Mouse (Mus musculus): ENCODE measurements at regions not wholly inside any gene's neighbourhood (a gene's known extent, or its start where the extent isn't known, plus 50 kb on each side); places are given as distances from the start of the nearest gene placed in this dataset.

- ChIA-PET CTCF (interaction anchor here in 1 of 4 experiments (0.5 kb wide), 1 partner anchor 50 kb away, joined by 3 read pairs; no protein-coding TSS in a partner anchor), POLR2A (interaction anchor here in 1 of 4 experiments (1.1 kb wide), 1 partner anchor 8 kb away, joined by 4 read pairs; no protein-coding TSS in a partner anchor)
Measured at GRCm38 (mm10) chr12:70617024-70617423, 164.1 kb downstream of the Tmx1 start.

- ChIA-PET CTCF (no interaction called here), POLR2A (no interaction called here)
Measured at GRCm38 (mm10) chr12:70617979-70618378, 165.1 kb downstream of the Tmx1 start.

GRCm38 (mm10) chr12:70619436-70619835, 166.5 kb downstream of the Tmx1 start:
- CTCF ChIA-PET: no interaction called here
- POLR2A ChIA-PET: interaction anchor here in 1 of 4 experiments (0.7 kb wide), 1 partner anchor 289 kb away, joined by 3 read pairs; no protein-coding TSS in a partner anchor

GRCm38 (mm10) chr12:70622019-70622418, 169.1 kb downstream of the Tmx1 start:
- CTCF ChIA-PET: no interaction called here
- POLR2A ChIA-PET: no interaction called here

- POLR2A ChIA-PET: interaction anchor here in 1 of 4 experiments (2.0 kb wide), 1 partner anchor 8 kb away, joined by 4 read pairs; no protein-coding TSS in a partner anchor
- CTCF ChIA-PET: interaction anchor here in 1 of 4 experiments (0.7 kb wide), 1 partner anchor 440 kb away, joined by 3 read pairs; no protein-coding TSS in a partner anchor
Measured at GRCm38 (mm10) chr12:70624298-70624980, 171.5 kb downstream of the Tmx1 start.

GRCm38 (mm10) chr12:70627638-70628037, 174.7 kb downstream of the Tmx1 start:
- POLR2A ChIA-PET: interaction anchor here in 2 of 4 experiments (0.5 to 3.0 kb wide), 4 partner anchors 12 to 197 kb away, joined by 3 to 8 read pairs (median 4); partner anchors contain the start of gene Frmd6 (in 1 of the 2)

GRCm38 (mm10) chr12:70628384-70629365, 175.8 kb downstream of the Tmx1 start:
- POLR2A ChIA-PET: no interaction called here
- CTCF ChIA-PET: interaction anchor here in 1 of 4 experiments (0.9 kb wide), 1 partner anchor 282 kb away, joined by 3 read pairs; no protein-coding TSS in a partner anchor

More at GRCm38 (mm10) chr12:70627638-70628037, 174.7 kb downstream of the Tmx1 start:
- CTCF ChIA-PET: interaction anchor here (0.5 to 1.3 kb wide), 4 partner anchors 197 to 337 kb away, joined by 3 to 5 read pairs (median 3); partner anchors contain the start of gene Frmd6 (in 1 of the 4)

GRCm38 (mm10) chr12:70629371-70629770, 176.5 kb downstream of the Tmx1 start:
- CTCF ChIA-PET: no interaction called here
- POLR2A ChIA-PET: no interaction called here

- ChIA-PET POLR2A (interaction anchor here in 1 of 4 experiments (0.5 kb wide), 1 partner anchor 88 kb away, joined by 3 read pairs; no protein-coding TSS in a partner anchor), CTCF (interaction anchor here in 1 of 4 experiments (0.7 kb wide), 1 partner anchor 182 kb away, joined by 3 read pairs; no protein-coding TSS in a partner anchor)
Measured at GRCm38 (mm10) chr12:70631281-70631680, 178.4 kb downstream of the Tmx1 start.

- CTCF ChIA-PET: no interaction called here
- POLR2A ChIA-PET: interaction anchor here in 1 of 4 experiments (1.2 kb wide), 1 partner anchor 191 kb away, joined by 3 read pairs; no protein-coding TSS in a partner anchor
Measured at GRCm38 (mm10) chr12:70633194-70633593, 180.3 kb downstream of the Tmx1 start.

GRCm38 (mm10) chr12:70633622-70634365, 180.9 kb downstream of the Tmx1 start:
- ChIA-PET CTCF (no interaction called here), POLR2A (interaction anchor here in 1 of 4 experiments (1.2 kb wide), 1 partner anchor 191 kb away, joined by 3 read pairs; no protein-coding TSS in a partner anchor)

- POLR2A ChIA-PET: interaction anchor here in 1 of 4 experiments (0.7 kb wide), 1 partner anchor 169 kb away, joined by 5 read pairs; no protein-coding TSS in a partner anchor
- CTCF ChIA-PET: no interaction called here
Measured at GRCm38 (mm10) chr12:70635997-70636396, 183.1 kb downstream of the Tmx1 start.

- POLR2A ChIA-PET: no interaction called here
- CTCF ChIA-PET: no interaction called here
Measured at GRCm38 (mm10) chr12:70640186-70640585, 185.1 kb upstream of the Frmd6 start.

- ChIA-PET POLR2A (no interaction called here), CTCF (no interaction called here)
Measured at GRCm38 (mm10) chr12:70644910-70645309, 180.4 kb upstream of the Frmd6 start.

GRCm38 (mm10) chr12:70645407-70645806, 179.9 kb upstream of the Frmd6 start:
- ChIA-PET CTCF (no interaction called here), POLR2A (no interaction called here)

GRCm38 (mm10) chr12:70647516-70647915, 177.8 kb upstream of the Frmd6 start:
- ChIA-PET POLR2A (no interaction called here), CTCF (no interaction called here)

GRCm38 (mm10) chr12:70648179-70648811, 177.0 kb upstream of the Frmd6 start:
- ChIA-PET CTCF (interaction anchor here in 1 of 4 experiments (1.1 kb wide), 1 partner anchor 262 kb away, joined by 3 read pairs; no protein-coding TSS in a partner anchor), POLR2A (no interaction called here)

- CTCF ChIA-PET: interaction anchor here in 1 of 4 experiments (1.1 kb wide), 1 partner anchor 261 kb away, joined by 3 read pairs; no protein-coding TSS in a partner anchor
Measured at GRCm38 (mm10) chr12:70648812-70649188, 176.5 kb upstream of the Frmd6 start.

More at GRCm38 (mm10) chr12:70648812-70649188, 176.5 kb upstream of the Frmd6 start:
- POLR2A ChIA-PET: no interaction called here
